Mouse (Mus musculus): ENCODE measurements around the gene Majin. TPM values are rescaled to one million over a fixed set of nuclear protein-coding genes. Genes with fewer than 3 reads are reported as not detected.

Gene Majin
- polyA plus RNA-seq, 1 experiment from 2014 or later, result not detected

GRCm38 (mm10) chr19:6236053-6236441 lies 51.9 kb downstream of the Majin start:
- peaks cover 29% of the 10 kb centered on the region for H3K4me1 ChIP-seq (ENCODE audit: insufficient read depth, low read length)
- no peaks in the 10 kb centered on the region for H3K9me3 ChIP-seq (ENCODE audit: low read length)
- H3K9ac ChIP-seq (replicated peaks; ENCODE audit: low read length), result peak overlapping the region; percentile 87
- ATAC-seq (ENCODE audit: low FRiP score, low TSS enrichment), result peak; percentile 85
- peak overlapping the region; percentile 87 for H3K4me3 ChIP-seq (ENCODE audit: low read length)
- no peaks in the 10 kb centered on the region for H3K27me3 ChIP-seq (ENCODE audit: insufficient read depth, low read length)
- H3K36me3 ChIP-seq (ENCODE audit: insufficient read depth, low read length), result no peaks in the 10 kb centered on the region
- H3K4me2 ChIP-seq (replicated peaks; ENCODE audit: low read depth, low read length), result peak overlapping the region; percentile 95
- WGBS, result 0% methylated on average over 9 of the region's 9 CpGs
- H3K27ac ChIP-seq (ENCODE audit: low read length), result peak overlapping the region; percentile 99

GRCm38 (mm10) chr19:6236842-6237241 lies 52.7 kb downstream of the Majin start:
- no peak for ATAC-seq (ENCODE audit: low FRiP score, low TSS enrichment)
- peaks cover 29% of the 10 kb centered on the region for H3K4me1 ChIP-seq (ENCODE audit: insufficient read depth, low read length)
- no peak overlapping the region for H3K4me3 ChIP-seq (ENCODE audit: low read length)
- H3K27me3 ChIP-seq (ENCODE audit: insufficient read depth, low read length), result no peaks in the 10 kb centered on the region
- no peaks in the 10 kb centered on the region for H3K9me3 ChIP-seq (ENCODE audit: low read length)
- 69% methylated on average over 7 of the region's 7 CpGs for WGBS
- H3K27ac ChIP-seq (ENCODE audit: low read length), result no peak overlapping the region
- no peaks in the 10 kb centered on the region for H3K36me3 ChIP-seq (ENCODE audit: insufficient read depth, low read length)
- no peak overlapping the region for H3K9ac ChIP-seq (replicated peaks; ENCODE audit: low read length)
- H3K4me2 ChIP-seq (replicated peaks; ENCODE audit: low read depth, low read length), result no peak overlapping the region

- Histone ChIP-seq H3K27ac (ENCODE audit: low read length) (no peak overlapping the region), H3K4me1 (ENCODE audit: insufficient read depth, low read length) (peaks cover 36% of the 10 kb centered on the region), H3K36me3 (ENCODE audit: insufficient read depth, low read length) (no peaks in the 10 kb centered on the region), H3K9ac (replicated peaks; ENCODE audit: low read length) (no peak overlapping the region), H3K4me3 (ENCODE audit: low read length) (no peak overlapping the region), H3K27me3 (ENCODE audit: insufficient read depth, low read length) (no peaks in the 10 kb centered on the region), H3K9me3 (ENCODE audit: low read length) (no peaks in the 10 kb centered on the region), H3K4me2 (replicated peaks; ENCODE audit: low read depth, low read length) (no peak overlapping the region)
- no peak for ATAC-seq (ENCODE audit: low FRiP score, low TSS enrichment)
These were observed 54.6 kb downstream of the Majin start for GRCm38 (mm10) chr19:6238740-6239139.

GRCm38 (mm10) chr19:6240136-6240535 lies 55.9 kb downstream of the Majin start:
- Histone ChIP-seq H3K9ac (replicated peaks; ENCODE audit: low read length) (no peak overlapping the region), H3K27ac (ENCODE audit: low read length) (no peak overlapping the region), H3K27me3 (ENCODE audit: insufficient read depth, low read length) (no peaks in the 10 kb centered on the region), H3K4me3 (ENCODE audit: low read length) (no peak overlapping the region), H3K4me2 (replicated peaks; ENCODE audit: low read depth, low read length) (no peak overlapping the region), H3K4me1 (ENCODE audit: insufficient read depth, low read length) (peaks cover 22% of the 10 kb centered on the region), H3K9me3 (ENCODE audit: low read length) (no peaks in the 10 kb centered on the region), H3K36me3 (ENCODE audit: insufficient read depth, low read length) (peaks cover 5% of the 10 kb centered on the region; the same call in 1 of the 2 replicates)
- 60% methylated on average over 1 of the region's 1 CpGs for WGBS
- no peak for ATAC-seq (ENCODE audit: low FRiP score, low TSS enrichment)

GRCm38 (mm10) chr19:6240725-6241124 lies 56.5 kb downstream of the Majin start:
- H3K4me3 ChIP-seq (ENCODE audit: low read length), result peak overlapping the region; percentile 95
- no peaks in the 10 kb centered on the region for H3K27me3 ChIP-seq (ENCODE audit: insufficient read depth, low read length)
- peak overlapping the region; percentile 43 for H3K4me2 ChIP-seq (replicated peaks; ENCODE audit: low read depth, low read length)
- H3K9me3 ChIP-seq (ENCODE audit: low read length), result no peaks in the 10 kb centered on the region
- H3K27ac ChIP-seq (ENCODE audit: low read length), result peak overlapping the region; percentile 56; the same call in 1 of the 2 replicates
- ATAC-seq (ENCODE audit: low FRiP score, low TSS enrichment), result no peak
- peaks cover 11% of the 10 kb centered on the region; the same call in 1 of the 2 replicates for H3K36me3 ChIP-seq (ENCODE audit: insufficient read depth, low read length)
- 38% methylated on average over 5 of the region's 5 CpGs for WGBS
- H3K9ac ChIP-seq (replicated peaks; ENCODE audit: low read length), result 0 out of 2 replicates have a peak overlapping the region, but pooled peaks have one; percentile 39
- H3K4me1 ChIP-seq (ENCODE audit: insufficient read depth, low read length), result peaks cover 20% of the 10 kb centered on the region

GRCm38 (mm10) chr19:6241274-6242107 lies 57.3 kb downstream of the Majin start, which contains the start of gene Atg2a:
Gene Atg2a (plus strand): TSS chr19:6241668.
- H3K4me3 ChIP-seq (ENCODE audit: low read length), result peak within 1 kb of the TSS; percentile 95
- WGBS, result under 1% methylated on average over 55 of the region's 55 CpGs
- peak within 1 kb of the TSS; percentile 92 for H3K9ac ChIP-seq (replicated peaks; ENCODE audit: low read length)
- H3K4me2 ChIP-seq (replicated peaks; ENCODE audit: low read depth, low read length), result peak within 1 kb of the TSS; percentile 95
- H3K9me3 ChIP-seq (ENCODE audit: low read length), result no peaks in the 10 kb centered on the region
- peak; percentile 95 for ATAC-seq (ENCODE audit: low FRiP score, low TSS enrichment)
- H3K27me3 ChIP-seq (ENCODE audit: insufficient read depth, low read length), result no peaks in the 10 kb centered on the region
- peak within 1 kb of the TSS; percentile 86 for H3K27ac ChIP-seq (ENCODE audit: low read length)
- peaks cover 18% of the 10 kb centered on the region; the same call in 1 of the 2 replicates for H3K36me3 ChIP-seq (ENCODE audit: insufficient read depth, low read length)
- peaks cover 17% of the 10 kb centered on the region for H3K4me1 ChIP-seq (ENCODE audit: insufficient read depth, low read length)

GRCm38 (mm10) chr19:6242281-6242680 lies 58.1 kb downstream of the Majin start:
- Histone ChIP-seq H3K36me3 (ENCODE audit: insufficient read depth, low read length) (peaks cover 26% of the 10 kb centered on the region), H3K4me2 (replicated peaks; ENCODE audit: low read depth, low read length) (peak overlapping the region; percentile 95), H3K9me3 (ENCODE audit: low read length) (no peaks in the 10 kb centered on the region), H3K4me3 (ENCODE audit: low read length) (peak overlapping the region; percentile 95), H3K9ac (replicated peaks; ENCODE audit: low read length) (peak overlapping the region; percentile 92), H3K27me3 (ENCODE audit: insufficient read depth, low read length) (no peaks in the 10 kb centered on the region), H3K27ac (ENCODE audit: low read length) (peak overlapping the region; percentile 86), H3K4me1 (ENCODE audit: insufficient read depth, low read length) (peaks cover 16% of the 10 kb centered on the region)
- WGBS, result 1% methylated on average over 4 of the region's 4 CpGs
- no peak for ATAC-seq (ENCODE audit: low FRiP score, low TSS enrichment)

- no peak for ATAC-seq (ENCODE audit: low FRiP score, low TSS enrichment)
- WGBS, result 89% methylated on average over 5 of the region's 5 CpGs
- peaks cover 34% of the 10 kb centered on the region for H3K36me3 ChIP-seq (ENCODE audit: insufficient read depth, low read length)
- no peak overlapping the region; the same call in 1 of the 2 replicates for H3K9ac ChIP-seq (replicated peaks; ENCODE audit: low read length)
- H3K4me1 ChIP-seq (ENCODE audit: insufficient read depth, low read length), result peaks cover 16% of the 10 kb centered on the region
- no peaks in the 10 kb centered on the region for H3K27me3 ChIP-seq (ENCODE audit: insufficient read depth, low read length)
- no peak overlapping the region for H3K4me3 ChIP-seq (ENCODE audit: low read length)
- no peak overlapping the region for H3K27ac ChIP-seq (ENCODE audit: low read length)
- no peak overlapping the region for H3K4me2 ChIP-seq (replicated peaks; ENCODE audit: low read depth, low read length)
- no peaks in the 10 kb centered on the region for H3K9me3 ChIP-seq (ENCODE audit: low read length)
These were observed 59.0 kb downstream of the Majin start for GRCm38 (mm10) chr19:6243226-6243625.

- H3K4me3 ChIP-seq (ENCODE audit: low read length), result no peak overlapping the region
- WGBS, result 66% methylated on average over 1 of the region's 1 CpGs
- no peak overlapping the region for H3K27ac ChIP-seq (ENCODE audit: low read length)
- H3K9me3 ChIP-seq (ENCODE audit: low read length), result no peaks in the 10 kb centered on the region
- H3K27me3 ChIP-seq (ENCODE audit: insufficient read depth, low read length), result no peaks in the 10 kb centered on the region
- no peak for ATAC-seq (ENCODE audit: low FRiP score, low TSS enrichment)
- H3K9ac ChIP-seq (replicated peaks; ENCODE audit: low read length), result no peak overlapping the region
- peaks cover 46% of the 10 kb centered on the region for H3K36me3 ChIP-seq (ENCODE audit: insufficient read depth, low read length)
- no peak overlapping the region for H3K4me2 ChIP-seq (replicated peaks; ENCODE audit: low read depth, low read length)
- peaks cover 14% of the 10 kb centered on the region for H3K4me1 ChIP-seq (ENCODE audit: insufficient read depth, low read length)
These were observed 61.6 kb downstream of the Majin start for GRCm38 (mm10) chr19:6245806-6246205.

Data from kidney, embryonic 16.5 days (tissue).